Mouse (Mus musculus): ENCODE results near the gene Nr6a1.

Gene Nr6a1

GRCm38 (mm10) chr2:38675366-38675969 lies 252.0 kb downstream of the Nr6a1 start:
- no peak for DNase-seq (ENCODE audit: low read depth, low spot score)
